Mouse (Mus musculus) ES-Bruce4 (cell line): Measurements from ENCODE around the gene Cirbp.

Experiments used
- CTCF ChIP-seq: IDR thresholded peaks from one replicate; pipeline ENCODE4 v1.8.1; 2011; ENCODE audit warnings: low read depth, low read length
- EP300 ChIP-seq: IDR thresholded peaks from 2 replicates; pipeline ENCODE4 v1.6.1; 2011; ENCODE audit warnings: low read depth, low read length; ENCODE audit not compliant: insufficient read depth
- POLR2A ChIP-seq: IDR thresholded peaks from one replicate; pipeline ENCODE4 v1.8.1; 2011; ENCODE audit warnings: low read length; ENCODE audit not compliant: insufficient read depth

DNA sequence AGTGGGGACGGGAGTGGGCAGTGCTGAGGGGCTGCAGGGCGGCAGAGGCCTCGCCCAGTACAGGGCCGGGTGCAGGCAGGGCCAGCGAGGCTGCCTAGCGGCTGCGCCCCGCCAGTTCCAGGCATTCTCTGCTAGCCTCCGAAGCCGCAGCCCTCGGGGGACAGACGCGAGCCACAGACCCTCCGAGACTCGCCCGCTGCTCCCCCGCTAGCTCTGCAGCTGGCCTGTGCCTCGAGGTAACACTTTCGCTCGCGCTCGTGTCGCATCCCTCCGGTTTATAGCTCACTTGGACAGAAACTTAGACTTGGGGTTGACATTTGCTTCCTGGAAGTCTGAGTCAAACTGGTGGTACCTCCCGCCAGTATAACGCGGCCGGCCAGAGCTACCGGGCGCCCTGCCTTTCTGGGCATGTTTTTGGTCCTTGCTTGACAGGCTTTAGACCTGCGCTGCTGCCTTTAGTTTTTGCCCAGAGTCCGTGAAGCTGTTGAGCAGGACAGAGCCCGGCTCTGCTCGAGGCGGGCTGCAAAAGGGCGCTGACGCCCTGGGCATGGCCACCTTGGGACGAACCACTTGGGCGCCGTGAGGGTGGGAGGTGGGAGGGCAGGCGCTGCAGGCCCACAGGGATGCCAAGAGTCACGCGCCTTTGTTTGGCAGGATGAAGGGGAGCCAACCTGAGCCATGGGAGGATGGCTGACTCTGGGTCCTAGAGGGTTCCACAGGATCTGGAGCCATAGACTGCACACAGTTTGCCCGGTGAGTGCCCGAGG is 6.2 kb downstream of the Cirbp start:
- TF ChIP-seq POLR2A (no peak), CTCF (no peak), EP300 (no peak)
